In genomic region chrX:12761626-12762333, GRCm38 (mm10) we compare ENCODE assay signal across 8 mouse cellular contexts. TPM values are rescaled to one million over a fixed set of nuclear protein-coding genes. Genes with fewer than 3 reads are reported as not detected.
DNase-seq lines count a peak whose midpoint lies in the region; ATAC-seq and TF ChIP-seq lines count a peak whose summit lies in the region.

TSS of gene Med14 (minus strand) at chrX:12762073.

- H3K9ac ChIP-seq in forebrain, embryonic 11.5 days (ENCODE audit: low read length), result peak within 1 kb of the TSS; percentile 78
- peak within 1 kb of the TSS; percentile 88 for H3K9ac ChIP-seq in heart, embryonic 15.5 days
- peak within 1 kb of the TSS; percentile 86 for H3K9ac ChIP-seq in liver, embryonic 14.5 days (replicated peaks)
- H3K9ac ChIP-seq in stomach, embryonic 15.5 days, result peak within 1 kb of the TSS; percentile 42

- DNase-seq in c-Kit-positive CD71-positive TER-119-negative erythroid progenitor cells, embryonic 14.5 days (ENCODE audit: low read depth), result peak; percentile 60
- peak; percentile 93 for DNase-seq in forebrain, embryonic 11.5 days (ENCODE audit: low spot score)
- peak; percentile 86 to 94 for DNase-seq in kidney, postnatal 25 days
- DNase-seq in liver, embryonic 14.5 days (ENCODE audit: low read depth in 3 of 3, low spot score in 3 of 3), result peak; percentile 66 to 69 (median 67)
- DNase-seq in neural tube, embryonic 10.5 days (ENCODE audit: extremely low spot score, low spot score), result peak; percentile 84

- no peaks in the 10 kb centered on the region for H3K9me3 ChIP-seq in E14TG2a.4 (ENCODE audit: low read length)
- no peaks in the 10 kb centered on the region for H3K9me3 ChIP-seq in forebrain, embryonic 11.5 days (ENCODE audit: control insufficient read depth, low read length)
- no peaks in the 10 kb centered on the region for H3K9me3 ChIP-seq in heart, embryonic 15.5 days (replicated peaks)
- no peaks in the 10 kb centered on the region for H3K9me3 ChIP-seq in liver, embryonic 14.5 days (ENCODE audit: control insufficient read depth, low read length)
- H3K9me3 ChIP-seq in stomach, embryonic 15.5 days, result no peaks in the 10 kb centered on the region

- no peaks in the 10 kb centered on the region for H3K36me3 ChIP-seq in E14TG2a.4 (ENCODE audit: insufficient read depth, low read length)
- H3K36me3 ChIP-seq in forebrain, embryonic 11.5 days (ENCODE audit: control insufficient read depth, insufficient read depth, low read length), result no peaks in the 10 kb centered on the region
- H3K36me3 ChIP-seq in heart, embryonic 15.5 days, result no peaks in the 10 kb centered on the region
- H3K36me3 ChIP-seq in liver, embryonic 14.5 days (replicated peaks; ENCODE audit: control insufficient read depth, insufficient read depth, low read depth), result no peaks in the 10 kb centered on the region
- H3K36me3 ChIP-seq in stomach, embryonic 15.5 days, result no peaks in the 10 kb centered on the region

- peak within 1 kb of the TSS; percentile 94 for H3K27ac ChIP-seq in forebrain, embryonic 11.5 days (ENCODE audit: low read depth, low read length)
- H3K27ac ChIP-seq in heart, embryonic 15.5 days, result peak within 1 kb of the TSS; percentile 98
- peak within 1 kb of the TSS; percentile 76 for H3K27ac ChIP-seq in liver, embryonic 14.5 days
- H3K27ac ChIP-seq in stomach, embryonic 15.5 days, result peak within 1 kb of the TSS; percentile 97

- TF ChIP-seq EP300 in liver, embryonic 14.5 days (IDR thresholded peaks at IDR 0.05; ENCODE audit: low read depth), result no peak

- ATAC-seq in forebrain, embryonic 11.5 days (replicated peaks; ENCODE audit: low FRiP score), result peak; percentile 96
- peak; percentile 95 for ATAC-seq in heart, embryonic 15.5 days (replicated peaks; ENCODE audit: insufficient number of reproducible peaks, insufficient read depth, low FRiP score, low read depth)
- ATAC-seq in liver, embryonic 14.5 days (ENCODE audit: insufficient read depth), result peak; percentile 95
- peak; percentile 98 for ATAC-seq in stomach, embryonic 15.5 days (ENCODE audit: insufficient read depth, low FRiP score, low read depth)

- WGBS in forebrain, embryonic 11.5 days, result 13% methylated on average over 37 of the region's 79 CpGs
- 5% methylated on average over 58 of the region's 79 CpGs for WGBS in heart, embryonic 15.5 days
- WGBS in liver, embryonic 14.5 days (ENCODE audit: insufficient replicate concordance), result 4% methylated on average over 61 of the region's 79 CpGs
- WGBS in stomach, embryonic 15.5 days, result 7% methylated on average over 62 of the region's 79 CpGs

- peak within 1 kb of the TSS; percentile 82 for H3K4me3 ChIP-seq in E14TG2a.4 (replicated peaks; ENCODE audit: low read length)
- peak within 1 kb of the TSS; percentile 64 for H3K4me3 ChIP-seq in forebrain, embryonic 11.5 days (ENCODE audit: low read depth, low read length)
- peak within 1 kb of the TSS; percentile 74 for H3K4me3 ChIP-seq in heart, embryonic 15.5 days
- H3K4me3 ChIP-seq in liver, embryonic 14.5 days (ENCODE audit: insufficient read depth in 1 of 2, low read depth in 2 of 2, low read length in 2 of 2), result peak within 1 kb of the TSS; percentile 71 to 99
- H3K4me3 ChIP-seq in stomach, embryonic 15.5 days (replicated peaks), result peak within 1 kb of the TSS; percentile 62

- H3K4me1 ChIP-seq in E14TG2a.4 (replicated peaks; ENCODE audit: low read depth, low read length), result peaks cover 54% of the 10 kb centered on the region
- 0 out of 2 replicates have a peak, but pooled peaks cover 2% of the 10 kb centered on the region for H3K4me1 ChIP-seq in forebrain, embryonic 11.5 days (replicated peaks; ENCODE audit: control insufficient read depth, insufficient read depth, low read length)
- H3K4me1 ChIP-seq in heart, embryonic 15.5 days (replicated peaks), result no peaks in the 10 kb centered on the region; the same call in 1 of the 2 replicates
- H3K4me1 ChIP-seq in liver, embryonic 14.5 days (replicated peaks; ENCODE audit: control insufficient read depth in 2 of 2, insufficient read depth in 2 of 2, low read length in 1 of 2), result peaks cover 7% of the 10 kb centered on the region in 2 experiments
- H3K4me1 ChIP-seq in stomach, embryonic 15.5 days, result no peaks in the 10 kb centered on the region; the same call in 1 of the 2 replicates

- H3K4me2 ChIP-seq in forebrain, embryonic 11.5 days (ENCODE audit: low read depth, low read length, severe bottlenecking), result peak within 1 kb of the TSS; percentile 61
- peak within 1 kb of the TSS; percentile 59 for H3K4me2 ChIP-seq in heart, embryonic 15.5 days
- peak within 1 kb of the TSS; percentile 82 for H3K4me2 ChIP-seq in liver, embryonic 14.5 days (ENCODE audit: low read depth)
- peak within 1 kb of the TSS; percentile 47 for H3K4me2 ChIP-seq in stomach, embryonic 15.5 days

- TF ChIP-seq CTCF in E14TG2a.4 (conservative IDR thresholded peaks at IDR 0.05; ENCODE audit: low read length), result no peak
- peak; percentile 8; the same call in 1 of the 2 replicates for TF ChIP-seq CTCF in liver, embryonic 14.5 days (IDR thresholded peaks at IDR 0.05; ENCODE audit: low read depth)

- no peaks in the 10 kb centered on the region for H3K27me3 ChIP-seq in E14TG2a.4 (ENCODE audit: insufficient read depth, low read length)
- no peaks in the 10 kb centered on the region; the same call in 1 of the 2 replicates for H3K27me3 ChIP-seq in forebrain, embryonic 11.5 days (ENCODE audit: control insufficient read depth, insufficient read depth, low read length)
- peaks cover 13% of the 10 kb centered on the region for H3K27me3 ChIP-seq in heart, embryonic 15.5 days
- H3K27me3 ChIP-seq in liver, embryonic 14.5 days (ENCODE audit: control insufficient read depth, insufficient read depth, low read length), result no peaks in the 10 kb centered on the region
- peaks cover 4% of the 10 kb centered on the region; the same call in 1 of the 2 replicates for H3K27me3 ChIP-seq in stomach, embryonic 15.5 days (replicated peaks)

RNA-seq across cellular contexts. Expression of gene Med14, which starts in this region (rescaled TPM):
- 31.9 and 33.1 TPM in 2 replicates for polyA plus RNA-seq in forebrain, embryonic 11.5 days (2014; fragmentation: Nextera tagmentation; extraction: Ambion mirVana)
- polyA plus RNA-seq in heart, embryonic 15.5 days (2015; fragmentation: Nextera tagmentation; extraction: Ambion mirVana), result 14.2 and 16.6 TPM in 2 replicates
- 7.6 and 7.7 TPM in 2 replicates for polyA plus RNA-seq in liver, embryonic 14.5 days (2012; rRNA removed)
- 7.5 and 8.3 TPM in 2 replicates for polyA plus RNA-seq in liver, embryonic 14.5 days (2014; fragmentation: Nextera tagmentation; extraction: Ambion mirVana)
- 10.8 and 12.9 TPM in 2 replicates for polyA plus RNA-seq in stomach, embryonic 15.5 days (2015; fragmentation: Nextera tagmentation; extraction: Ambion mirVana)

Comparison
In these comparisons a context has a peak if more than half of its experiments do, and no peak if none do; other contexts are left out.
1. Peak in every context shown above with its lines: DNase-seq, ATAC-seq, H3K4me3 ChIP-seq and H3K27ac ChIP-seq.